In the genomic region with DNA sequence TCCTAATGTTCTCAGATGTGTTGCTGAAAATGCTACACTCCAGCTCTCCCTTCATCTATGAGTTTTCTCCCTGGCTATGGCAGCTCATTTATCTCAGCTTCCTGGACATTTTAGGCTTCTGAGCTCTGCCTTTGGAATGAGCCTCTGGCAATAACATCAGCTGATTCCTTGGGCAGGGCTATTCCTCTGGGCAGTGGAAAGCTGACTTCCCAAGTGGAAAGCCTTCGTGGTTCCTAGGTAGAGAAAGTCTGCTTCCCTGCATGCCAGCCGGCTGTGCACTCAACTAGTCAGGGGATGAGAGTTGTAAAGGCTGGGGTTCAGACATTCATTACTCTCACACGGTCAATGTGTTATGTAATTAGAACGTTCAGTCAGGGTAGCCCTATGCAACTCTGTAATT, we compare ENCODE assay signal across 14 mouse cellular contexts. TPM values are rescaled to one million over a fixed set of nuclear protein-coding genes. Genes with fewer than 3 reads are reported as not detected.
DNase-seq lines count a peak whose midpoint lies in the region; ATAC-seq and TF ChIP-seq lines count a peak whose summit lies in the region.
"Had no signal": no experiment of that assay in that cellular context is flagged by ENCODE, and none has a peak within 500 bp of the region (broad histone marks: within the 10 kb centered on the region; RNA-seq: fewer than 3 reads in every experiment).

No protein-coding gene starts in this region.

- ATAC-seq in lung, embryonic 14.5 days (ENCODE audit: insufficient read depth) = peak; percentile 30; the same call in 1 of the 2 replicates
- no peak for ATAC-seq in midbrain, embryonic 15.5 days (replicated peaks)
- ATAC-seq: midbrain, embryonic 13.5 days had no signal

- H3K79me2 ChIP-seq in MEL (ENCODE audit: control insufficient read depth, insufficient read depth, low read length, poor library complexity) = no peaks in the 10 kb centered on the region

- TF ChIP-seq RAD21 in MEL (IDR thresholded peaks at IDR 0.05; ENCODE audit: low read depth, low read length) = no peak

- H3K9me3 ChIP-seq in MEL (replicated peaks; ENCODE audit: insufficient read depth, low read length) = no peaks in the 10 kb centered on the region
- H3K9me3 ChIP-seq in lung, embryonic 14.5 days (ENCODE audit: low read depth, low read length) = no peaks in the 10 kb centered on the region
- H3K9me3 ChIP-seq in midbrain, embryonic 15.5 days = no peaks in the 10 kb centered on the region
- H3K9me3 ChIP-seq: embryonic facial prominence, embryonic 10.5 days; midbrain, embryonic 13.5 days had no signal

- peak overlapping the region; percentile 73 for H3K27ac ChIP-seq in MEL (ENCODE audit: control insufficient read depth, low read depth, low read length)
- H3K27ac ChIP-seq in kidney, adult 2 months (ENCODE audit: insufficient read depth, low read depth, low read length) = peak overlapping the region; percentile 95
- peak overlapping the region; percentile 74; the same call in 1 of the 2 replicates for H3K27ac ChIP-seq in lung, embryonic 14.5 days (ENCODE audit: low read depth)
- H3K27ac ChIP-seq in midbrain, embryonic 15.5 days = no peak overlapping the region
- H3K27ac ChIP-seq: embryonic facial prominence, embryonic 10.5 days; midbrain, embryonic 13.5 days; stomach, postnatal 0 days had no signal

- TF ChIP-seq CTCF in MEL (IDR thresholded peaks at IDR 0.05 in 2 of 3, conservative IDR thresholded peaks at IDR 0.05 in 1 of 3; ENCODE audit: control insufficient read depth in 1 of 3, insufficient read depth in 1 of 3, low read depth in 2 of 3, low read length in 3 of 3, poor library complexity in 1 of 3, severe bottlenecking in 1 of 3) = no peak
- TF ChIP-seq CTCF in kidney, adult 2 months (conservative IDR thresholded peaks at IDR 0.05; ENCODE audit: insufficient read depth, insufficient read length, low read depth, low read length) = no peak
- TF ChIP-seq CTCF in lung, embryonic 14.5 days (IDR thresholded peaks at IDR 0.05; ENCODE audit: low read depth) = no peak

- H3K9ac ChIP-seq in MEL (ENCODE audit: control insufficient read depth, low read depth, low read length, poor library complexity, severe bottlenecking) = no peak overlapping the region
- H3K9ac ChIP-seq in lung, embryonic 14.5 days = no peak overlapping the region
- H3K9ac ChIP-seq in midbrain, embryonic 15.5 days = no peak overlapping the region
- H3K9ac ChIP-seq: midbrain, embryonic 13.5 days had no signal

- H3K4me2 ChIP-seq in lung, embryonic 14.5 days = no peak overlapping the region
- H3K4me2 ChIP-seq in midbrain, embryonic 15.5 days = no peak overlapping the region
- H3K4me2 ChIP-seq: midbrain, embryonic 13.5 days had no signal

- WGBS in kidney, adult 2 months = 16% methylated on average over 4 of the region's 4 CpGs
- WGBS in lung, embryonic 14.5 days = 41% methylated on average over 4 of the region's 4 CpGs
- 80% methylated on average over 4 of the region's 4 CpGs for WGBS in midbrain, embryonic 15.5 days

- DNase-seq in heart, adult 18-20 months = peak; percentile 53 to 55
- DNase-seq in heart, postnatal 25 days (ENCODE audit: low spot score) = no peak
- no peak for DNase-seq in MEL (ENCODE audit: low read depth, low spot score)
- DNase-seq in kidney, adult 2 months = peak; percentile 69
- DNase-seq in lung, embryonic 14.5 days = no peak
- DNase-seq in cerebellum, postnatal 4 days (ENCODE audit: low spot score in 2 of 2) = no peak
- no peak for DNase-seq in cerebellum, postnatal 10 days
- DNase-seq: layer of hippocampus, adult 9-11 months; liver had no signal

- H3K4me3 ChIP-seq in MEL (ENCODE audit: control insufficient read depth in 1 of 2, insufficient read depth in 1 of 2, low read depth in 2 of 2, low read length in 2 of 2) = peak overlapping the region in 1 of 2 experiments; percentile 37; a peak in 2 of 4 replicates
- H3K4me3 ChIP-seq in kidney, adult 2 months (ENCODE audit: insufficient read depth, low read depth, low read length) = no peak overlapping the region
- no peak overlapping the region for H3K4me3 ChIP-seq in lung, embryonic 14.5 days (ENCODE audit: low read depth, low read length)
- H3K4me3 ChIP-seq in midbrain, embryonic 15.5 days = no peak overlapping the region
- H3K4me3 ChIP-seq: embryonic facial prominence, embryonic 10.5 days; erythroblast, embryonic 14.5 days; midbrain, embryonic 13.5 days had no signal

- TF ChIP-seq POLR2A in MEL (IDR thresholded peaks at IDR 0.05; ENCODE audit: control insufficient read depth in 1 of 2, insufficient read depth in 1 of 2, low read depth in 1 of 2, low read length in 2 of 2, poor library complexity in 1 of 2) = no peak
- TF ChIP-seq POLR2A in kidney, adult 2 months (IDR thresholded peaks at IDR 0.05; ENCODE audit: low read depth, low read length) = no peak

- intact Hi-C loops in heart, postnatal 25 days (cut with DNase I) = no loop called here

- H3K4me1 ChIP-seq in MEL (ENCODE audit: control insufficient read depth in 1 of 2, insufficient read depth in 2 of 2, low read length in 2 of 2) = peaks cover 17 to 24% of the 10 kb centered on the region in 2 experiments
- H3K4me1 ChIP-seq in kidney, adult 2 months (ENCODE audit: control insufficient read depth, insufficient read depth, low read length) = peaks cover 39% of the 10 kb centered on the region
- peaks cover 2% of the 10 kb centered on the region; the same call in 1 of the 2 replicates for H3K4me1 ChIP-seq in lung, embryonic 14.5 days (ENCODE audit: insufficient read depth)
- no peaks in the 10 kb centered on the region for H3K4me1 ChIP-seq in midbrain, embryonic 15.5 days
- H3K4me1 ChIP-seq: embryonic facial prominence, embryonic 10.5 days; midbrain, embryonic 13.5 days had no signal

- H3K36me3 ChIP-seq in MEL (ENCODE audit: control insufficient read depth in 1 of 2, insufficient read depth in 2 of 2, low read length in 2 of 2) = peaks cover 0 to 16% of the 10 kb centered on the region in 2 experiments; a peak in 2 of 4 replicates
- H3K36me3 ChIP-seq in kidney, adult 2 months (ENCODE audit: control insufficient read depth, insufficient read depth, low read length) = peaks cover 1% of the 10 kb centered on the region
- no peaks in the 10 kb centered on the region for H3K36me3 ChIP-seq in lung, embryonic 14.5 days (ENCODE audit: insufficient read depth)
- no peaks in the 10 kb centered on the region for H3K36me3 ChIP-seq in midbrain, embryonic 15.5 days (replicated peaks)
- H3K36me3 ChIP-seq: embryonic facial prominence, embryonic 10.5 days; midbrain, embryonic 13.5 days had no signal

- no peak for TF ChIP-seq EP300 in MEL (IDR thresholded peaks at IDR 0.05; ENCODE audit: low read depth in 1 of 2, low read length in 2 of 2)

- no peaks in the 10 kb centered on the region for H3K27me3 ChIP-seq in MEL (ENCODE audit: control insufficient read depth in 1 of 2, insufficient read depth in 2 of 2, low read length in 2 of 2)
- H3K27me3 ChIP-seq in kidney, adult 2 months (replicated peaks; ENCODE audit: control insufficient read depth, insufficient read depth, low read length) = no peaks in the 10 kb centered on the region
- H3K27me3 ChIP-seq in lung, embryonic 14.5 days (ENCODE audit: insufficient read depth, low read length) = no peaks in the 10 kb centered on the region
- no peaks in the 10 kb centered on the region for H3K27me3 ChIP-seq in midbrain, embryonic 15.5 days (replicated peaks)
- H3K27me3 ChIP-seq: midbrain, embryonic 13.5 days had no signal

TF ChIP-seq in MEL, 35 proteins besides CTCF, POLR2A, EP300 and RAD21:
- TF ChIP-seq MYB (IDR thresholded peaks at IDR 0.05; ENCODE audit: low read depth, low read length) (no peak), KAT2A (conservative IDR thresholded peaks at IDR 0.05; ENCODE audit: low read depth, low read length) (no peak), GATA1 (IDR thresholded peaks at IDR 0.05; ENCODE audit: low read depth, low read length) (no peak), BHLHE40 (IDR thresholded peaks at IDR 0.05; ENCODE audit: borderline replicate concordance, low read depth, low read length) (no peak), UBTF (IDR thresholded peaks at IDR 0.05; ENCODE audit: borderline replicate concordance, insufficient read depth, low read depth, low read length) (no peak), CHD1 (IDR thresholded peaks at IDR 0.05; ENCODE audit: low read depth, low read length) (no peak), ETS1 (IDR thresholded peaks at IDR 0.05; ENCODE audit: low read depth, low read length) (no peak)

RNA-seq across cellular contexts. Expression of a gene that starts 8.3 kb away (rescaled TPM):
- total RNA-seq in heart, adult 18-20 months (2021) = 1 to 10 TPM; 4.2 to 4.7 TPM
- total RNA-seq in heart, postnatal 25 days (2021) = 10 to 100 TPM in 1 of 2 experiments, 1 to 10 TPM in 1; 9.6 to 10.5 TPM
- not detected in 2 replicates for total RNA-seq in MEL (2012; rRNA removed)
- under 1 TPM in 1 of 2 experiments, not detected in 1; 0.03 TPM for polyA plus RNA-seq in MEL (2012; ENCODE audit: insufficient read depth in 1 of 2, insufficient read length in 2 of 2, low read depth in 1 of 2, low replicate concordance in 2 of 2, missing spikeins in 1 of 2)
- polyA plus RNA-seq in kidney, adult 2 months (2012; rRNA removed) = 29.4 and 32.7 TPM in 2 replicates
- polyA plus RNA-seq in lung, embryonic 14.5 days (2014; fragmentation: Nextera tagmentation; extraction: Ambion mirVana) = 8.0 and 8.4 TPM in 2 replicates
- 0.09 and 0.13 TPM in 2 replicates for polyA plus RNA-seq in midbrain, embryonic 15.5 days (2015; fragmentation: Nextera tagmentation; extraction: Ambion mirVana)
- polyA plus RNA-seq: erythroblast, embryonic 14.5 days had no signal

RNA-seq across cellular contexts. Expression of a gene that starts 8.4 kb away (rescaled TPM):
- total RNA-seq in heart, adult 18-20 months (2021) = 1 to 10 TPM; 1.1 to 1.5 TPM
- total RNA-seq in heart, postnatal 25 days (2021) = 1 to 10 TPM; 3.3 to 3.7 TPM
- total RNA-seq in MEL (2012; rRNA removed) = 0.19 and 0.65 TPM in 2 replicates
- polyA plus RNA-seq in MEL (2012; ENCODE audit: insufficient read depth in 1 of 2, insufficient read length in 2 of 2, low read depth in 1 of 2, low replicate concordance in 2 of 2, missing spikeins in 1 of 2) = under 1 TPM in 1 of 2 experiments, not detected in 1; 0.47 TPM
- polyA plus RNA-seq in kidney, adult 2 months (2012; rRNA removed) = 57.7 and 78.6 TPM in 2 replicates
- 3.8 and 4.5 TPM in 2 replicates for polyA plus RNA-seq in lung, embryonic 14.5 days (2014; fragmentation: Nextera tagmentation; extraction: Ambion mirVana)
- 0.19 and 0.25 TPM in 2 replicates for polyA plus RNA-seq in midbrain, embryonic 15.5 days (2015; fragmentation: Nextera tagmentation; extraction: Ambion mirVana)

Comparison
In these comparisons a context has a peak if more than half of its experiments do, and no peak if none do; other contexts are left out.
1. DNase-seq: peak in heart, adult 18-20 months (2 of 2) and kidney, adult 2 months (single experiment); none in heart, postnatal 25 days (single experiment), MEL (single experiment), lung, embryonic 14.5 days (single experiment), cerebellum, postnatal 4 days (0 of 2) and cerebellum, postnatal 10 days (0 of 2).